Mouse (Mus musculus) spleen, postnatal 10 days (tissue): ENCODE results near the gene Deaf1.
A peak's percentile ranks its signal among the peaks of the same experiment; 100 is the strongest.

Experiments
- DNase-seq, 2 experiments: peaks; one replicate each; pipeline ENCODE4 v3.0.0; 2021 to 2022; ENCODE audit warnings: low spot score in 2 of 2

The Deaf1 gene

DNA sequence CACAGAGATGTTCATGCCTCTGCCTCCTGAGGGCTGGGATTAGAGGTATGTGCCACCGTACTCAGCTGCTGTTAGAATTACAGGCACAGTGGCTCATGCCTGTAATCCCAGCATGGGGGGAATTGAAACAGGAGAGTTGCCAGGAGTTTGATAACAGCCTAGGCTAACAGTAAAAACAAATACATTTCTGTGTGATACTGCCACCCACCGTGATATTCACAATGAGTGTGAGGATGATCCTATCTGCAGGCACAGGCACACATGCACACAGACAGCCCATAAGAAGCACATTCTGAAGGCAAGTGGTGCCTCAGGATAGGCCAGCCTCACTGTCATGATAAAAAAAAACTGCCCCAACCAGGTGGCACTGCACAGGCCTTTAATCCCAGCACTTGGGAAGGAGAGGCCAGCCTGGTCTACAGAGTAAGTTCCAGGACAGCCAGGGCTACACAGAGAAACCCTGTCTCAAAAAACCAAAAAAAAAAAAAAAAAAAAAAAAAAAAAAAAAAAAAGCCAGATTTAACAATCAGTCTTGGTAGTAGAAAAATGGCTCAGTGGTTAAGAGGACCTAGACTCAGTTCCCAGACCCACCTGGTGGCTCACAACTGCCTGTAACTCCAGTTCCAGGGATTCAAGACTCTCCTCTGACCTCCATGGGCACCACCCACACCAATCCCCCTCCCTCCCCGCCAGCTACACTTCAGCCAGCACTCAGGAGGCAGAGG lies 29.4 kb downstream of the Deaf1 start:
- no peak for DNase-seq

DNA sequence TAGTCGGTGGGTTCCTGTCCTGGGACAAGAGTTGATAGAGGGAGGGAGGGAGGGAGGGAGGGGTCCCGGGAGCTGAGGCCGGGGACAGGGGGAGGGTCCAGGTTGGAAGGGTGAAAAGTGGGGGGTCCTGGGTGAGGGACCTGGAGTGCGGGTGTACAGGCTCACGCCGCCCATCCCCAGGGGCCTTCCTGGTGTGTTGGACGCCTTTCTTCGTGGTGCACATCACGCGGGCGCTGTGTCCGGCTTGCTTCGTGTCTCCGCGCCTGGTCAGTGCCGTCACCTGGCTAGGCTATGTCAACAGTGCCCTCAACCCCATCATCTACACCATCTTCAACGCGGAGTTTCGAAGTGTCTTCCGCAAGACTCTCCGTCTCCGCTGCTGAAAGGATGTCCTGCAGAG lies 33.0 kb downstream of the Deaf1 start:
- DNase-seq, result no peak

DNA sequence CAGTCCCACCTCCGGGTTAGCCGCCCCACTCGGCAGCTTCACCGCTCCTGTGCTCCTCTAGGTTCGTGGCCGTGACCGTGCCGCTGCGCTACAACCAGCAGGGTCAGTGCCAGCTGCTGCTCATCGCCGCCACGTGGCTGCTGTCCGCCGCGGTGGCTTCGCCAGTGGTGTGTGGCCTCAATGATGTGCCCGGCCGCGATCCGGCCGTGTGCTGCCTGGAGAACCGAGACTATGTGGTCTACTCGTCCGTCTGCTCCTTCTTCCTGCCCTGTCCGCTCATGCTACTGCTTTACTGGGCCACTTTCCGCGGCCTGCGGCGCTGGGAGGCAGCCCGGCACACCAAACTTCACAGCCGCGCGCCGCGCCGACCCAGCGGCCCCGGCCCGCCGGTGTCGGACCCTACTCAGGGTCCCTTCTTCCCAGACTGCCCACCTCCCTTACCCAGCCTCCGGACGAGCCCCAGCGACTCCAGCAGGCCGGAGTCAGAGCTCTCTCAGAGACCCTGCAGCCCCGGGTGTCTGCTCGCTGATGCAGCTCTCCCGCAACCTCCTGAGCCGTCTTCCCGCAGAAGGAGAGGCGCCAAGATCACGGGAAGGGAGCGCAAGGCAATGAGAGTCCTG lies 33.5 kb downstream of the Deaf1 start:
- DNase-seq, result no peak

DNA sequence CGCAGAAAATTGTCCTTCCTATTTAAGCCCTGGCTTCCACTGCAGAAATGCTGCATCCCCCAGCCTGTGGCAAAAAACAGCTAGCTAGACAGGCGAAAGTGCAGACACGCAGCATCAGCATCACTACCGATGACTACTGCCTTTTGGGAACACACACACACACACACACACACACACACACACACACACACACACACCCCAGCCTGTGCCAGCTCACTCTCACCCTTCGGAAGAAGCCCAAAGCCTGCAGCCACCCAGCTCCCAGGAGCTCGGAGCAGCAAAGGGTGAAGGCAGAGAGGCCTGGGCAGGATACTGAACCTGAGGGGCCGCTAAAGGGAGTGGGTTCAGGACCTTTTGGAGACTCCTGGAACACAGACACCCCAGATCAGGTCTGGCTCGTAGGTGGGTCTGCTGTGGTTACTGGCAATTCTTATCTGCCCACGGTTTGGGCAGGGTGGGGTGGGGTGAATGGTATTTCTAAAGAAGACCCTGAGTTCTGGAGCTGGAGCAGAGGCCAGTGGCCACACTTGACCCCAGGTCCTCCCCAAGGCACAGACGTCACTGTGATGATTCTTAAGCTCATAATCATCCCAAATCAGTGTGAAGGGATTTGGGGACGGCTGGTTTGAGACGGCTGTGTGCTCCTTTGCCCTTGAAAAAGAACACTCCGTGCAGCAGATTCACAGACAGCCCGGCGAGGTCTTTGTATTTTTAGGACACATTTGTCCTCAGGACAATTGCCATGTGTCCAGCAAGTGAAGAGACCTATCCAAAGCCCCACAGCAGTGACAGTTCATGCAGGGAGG lies 34.7 kb downstream of the Deaf1 start:
- no peak for DNase-seq

DNA sequence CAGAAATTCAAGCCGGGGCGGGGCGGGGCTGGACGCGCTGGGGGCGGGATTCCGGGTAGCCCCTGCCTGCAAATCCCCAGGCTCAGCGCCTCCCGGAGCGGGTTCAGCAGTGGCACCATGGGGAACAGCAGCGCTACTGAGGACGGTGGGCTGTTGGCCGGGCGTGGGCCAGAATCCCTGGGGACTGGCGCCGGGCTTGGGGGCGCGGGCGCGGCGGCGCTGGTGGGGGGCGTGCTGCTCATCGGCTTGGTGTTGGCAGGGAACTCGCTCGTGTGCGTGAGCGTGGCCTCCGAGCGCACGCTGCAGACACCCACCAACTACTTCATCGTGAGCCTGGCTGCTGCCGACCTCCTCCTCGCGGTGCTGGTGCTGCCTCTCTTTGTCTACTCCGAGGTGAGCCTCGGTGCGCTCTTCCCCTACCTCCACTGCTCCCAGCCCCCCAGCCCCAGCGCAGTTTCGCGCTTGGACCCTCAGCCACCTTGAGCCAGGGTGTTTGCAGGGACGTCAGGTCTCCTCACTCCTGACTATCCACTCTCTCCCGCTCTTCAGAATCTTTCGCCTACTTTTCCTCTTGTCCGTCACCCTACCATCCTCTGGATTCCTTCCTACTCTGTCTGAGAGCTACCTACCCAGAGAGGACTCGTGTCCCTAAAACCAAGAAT lies 35.4 kb downstream of the Deaf1 start, which contains the start of gene Drd4:
TSS of gene Drd4 (plus strand) at position 86 of the 662 bp plus-strand sequence.
- DNase-seq, result no peak

DNA sequence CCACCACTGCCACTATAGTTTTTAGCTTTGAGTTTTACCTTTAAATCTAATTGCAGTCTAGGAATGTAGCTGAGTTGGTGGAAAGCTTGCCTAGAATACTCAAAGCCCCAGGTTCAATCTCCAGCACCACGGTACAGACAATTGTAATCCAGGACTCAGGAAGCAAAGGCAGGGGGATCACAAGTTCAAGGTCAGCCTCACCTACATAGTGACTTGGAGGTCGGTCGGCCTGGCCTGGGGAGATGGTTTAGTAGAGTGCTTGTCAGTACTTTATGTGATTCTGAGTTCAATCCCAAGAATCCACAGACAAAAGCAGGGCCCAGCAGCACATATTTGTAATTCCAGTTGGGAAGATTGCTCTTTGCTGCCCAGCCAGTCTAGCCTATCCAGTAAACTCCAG lies 39.4 kb downstream of the Deaf1 start:
- no peak for DNase-seq

DNA sequence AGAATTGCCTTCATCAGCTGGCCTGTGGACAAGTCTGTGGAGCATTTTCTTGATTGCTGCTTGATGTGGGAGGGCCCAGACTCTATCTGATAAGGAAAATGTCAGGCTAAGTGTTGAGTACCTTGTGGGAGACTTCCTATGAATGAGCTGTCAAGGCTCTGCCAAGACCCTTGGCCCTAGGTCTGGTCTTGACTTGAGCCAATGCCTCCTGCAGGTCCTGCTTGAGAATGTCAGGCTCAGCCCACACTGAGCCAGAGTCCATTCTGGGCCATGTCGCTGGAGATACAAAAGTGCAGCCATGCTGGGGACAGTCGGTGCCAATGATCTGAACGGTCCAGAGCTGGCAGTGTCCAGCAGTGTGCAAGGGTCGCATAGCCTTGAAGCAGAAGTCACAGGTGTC lies 44.7 kb downstream of the Deaf1 start:
- DNase-seq, result peak in 1 of 2 experiments; percentile 10

DNA sequence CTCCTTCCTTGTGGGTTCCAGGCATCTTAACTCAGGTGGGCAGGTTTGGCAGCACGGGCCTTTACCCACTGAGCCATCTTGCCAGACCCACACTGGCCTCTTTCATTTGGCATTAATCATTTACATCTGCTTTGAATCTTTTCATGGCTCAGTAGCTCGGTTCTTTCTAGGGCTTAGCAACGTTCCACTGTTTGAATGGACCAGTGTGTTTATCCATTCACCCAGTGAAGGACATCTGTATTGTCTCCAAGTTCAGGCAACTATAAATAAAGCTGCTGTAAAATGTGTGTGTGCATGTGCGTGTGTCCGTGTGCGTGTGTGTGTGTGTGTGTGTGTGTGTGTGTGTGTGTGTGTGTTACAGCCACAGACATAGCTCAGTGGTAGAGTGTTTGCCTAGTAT lies 46.0 kb downstream of the Deaf1 start:
- DNase-seq, result no peak

DNA sequence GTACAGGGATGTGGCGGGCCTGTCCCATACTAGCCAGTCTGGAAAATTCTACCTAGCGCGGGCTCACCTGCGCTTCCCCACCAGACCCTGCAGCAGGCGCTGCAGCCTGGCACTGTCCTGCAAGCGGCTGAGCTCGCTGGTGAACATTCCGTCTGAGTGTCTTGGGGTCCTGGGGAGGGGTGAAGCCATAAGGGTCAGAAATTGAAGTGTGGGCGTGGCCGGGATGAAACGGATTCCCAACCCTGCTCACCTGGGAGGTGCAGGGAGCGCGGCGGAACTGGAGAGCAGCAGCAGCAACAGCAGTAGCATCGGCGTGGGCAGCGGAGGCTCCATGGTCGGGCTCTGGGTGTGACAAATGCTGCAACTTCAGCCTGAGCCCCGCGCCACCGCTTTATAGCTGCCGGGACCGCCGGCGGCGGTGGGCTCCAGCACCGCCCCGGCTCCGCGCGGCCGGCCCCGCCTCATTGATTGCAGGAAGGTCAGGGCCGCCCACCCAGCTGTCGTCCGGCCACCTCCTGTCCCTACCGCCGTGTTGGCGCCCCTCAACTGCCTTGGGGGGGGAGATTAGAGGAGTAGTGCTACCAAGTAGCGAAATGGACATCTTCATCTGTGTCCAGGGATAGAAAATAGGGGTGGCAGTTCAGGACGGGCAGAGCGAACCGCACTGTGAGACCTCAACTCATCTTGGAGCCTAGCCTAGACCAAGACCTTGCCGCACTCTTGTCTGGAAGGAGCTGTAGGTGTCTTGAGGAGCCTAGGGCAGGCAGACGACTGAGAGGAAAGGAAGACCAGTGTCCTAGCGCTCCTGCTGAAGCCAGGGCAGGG lies 48.5 kb downstream of the Deaf1 start, which contains the start of gene Sct:
TSS of gene Sct (minus strand) at position 368 of the 825 bp plus-strand sequence.
- DNase-seq, result peak in 1 of 2 experiments; percentile 28

DNA sequence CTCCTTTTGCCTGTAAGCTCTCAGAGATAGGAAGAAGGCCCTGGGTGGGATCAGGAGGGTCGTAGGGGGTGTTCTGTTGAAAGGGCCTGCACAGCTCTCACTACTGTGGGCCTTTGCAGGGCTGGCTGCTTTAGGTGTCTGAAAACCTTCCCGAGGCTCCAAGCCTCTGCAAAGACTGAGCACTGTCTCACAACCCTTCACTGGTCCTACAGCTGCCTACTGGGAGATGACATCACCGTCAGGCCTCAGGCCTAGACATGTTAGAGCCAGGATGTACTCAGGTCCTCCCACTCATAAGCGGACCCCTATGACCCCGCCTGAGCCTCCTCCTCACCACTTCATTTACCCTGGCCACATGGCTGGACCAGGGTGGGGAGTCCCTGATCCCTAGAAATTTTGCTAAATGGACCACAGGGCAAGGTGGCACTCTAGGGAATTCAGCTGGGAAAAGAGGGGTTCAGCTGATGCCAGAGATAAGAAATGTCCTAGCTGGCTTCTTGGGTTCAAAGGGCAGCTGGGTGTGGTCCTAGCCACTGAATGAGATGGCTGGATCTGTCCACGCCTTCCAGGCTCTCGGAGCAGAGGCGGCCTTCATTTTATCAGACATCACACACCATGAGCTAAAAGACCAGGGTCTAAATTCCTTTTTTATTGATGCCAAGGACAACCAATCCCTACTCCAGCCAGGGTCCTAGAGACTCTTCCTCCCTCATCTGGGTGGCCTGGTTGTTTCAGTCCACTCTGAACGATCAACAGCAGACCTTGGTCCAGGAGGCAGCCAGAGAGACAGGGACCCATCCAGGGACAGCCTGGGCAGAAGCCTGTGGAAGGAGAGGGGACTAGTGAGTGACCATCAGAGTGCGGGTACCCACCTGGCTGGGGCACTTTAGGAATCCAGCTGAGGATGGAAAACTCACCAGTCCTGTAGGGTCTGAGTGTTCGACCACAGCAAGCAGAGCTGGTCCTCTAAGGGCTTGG lies 49.5 kb downstream of the Deaf1 start:
- peak in 1 of 2 experiments; percentile 12 for DNase-seq

DNA sequence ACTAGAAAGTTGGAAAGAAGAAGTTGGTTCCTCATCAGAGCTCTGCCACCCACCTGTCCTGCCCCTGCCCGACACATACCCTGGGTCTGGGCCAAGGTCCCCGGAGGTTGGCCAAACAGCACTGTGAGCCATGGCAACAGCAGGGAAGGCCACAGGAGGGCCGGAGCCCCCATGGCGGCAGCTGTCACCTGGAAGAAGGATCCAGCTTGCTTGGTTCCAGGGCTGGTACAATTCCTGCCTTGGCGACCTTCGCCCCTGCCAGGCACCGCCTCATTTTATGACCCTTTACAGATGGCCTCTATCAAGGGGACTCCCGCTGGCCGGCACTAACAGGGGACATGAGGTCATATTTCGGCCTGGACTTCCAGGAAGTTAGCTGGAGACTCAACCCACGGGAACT lies 50.9 kb downstream of the Deaf1 start, which contains the start of gene Cdhr5:
TSS of gene Cdhr5 (minus strand) at position 241 of the 400 bp plus-strand sequence.
- DNase-seq, result peak in 1 of 2 experiments; percentile 33

DNA sequence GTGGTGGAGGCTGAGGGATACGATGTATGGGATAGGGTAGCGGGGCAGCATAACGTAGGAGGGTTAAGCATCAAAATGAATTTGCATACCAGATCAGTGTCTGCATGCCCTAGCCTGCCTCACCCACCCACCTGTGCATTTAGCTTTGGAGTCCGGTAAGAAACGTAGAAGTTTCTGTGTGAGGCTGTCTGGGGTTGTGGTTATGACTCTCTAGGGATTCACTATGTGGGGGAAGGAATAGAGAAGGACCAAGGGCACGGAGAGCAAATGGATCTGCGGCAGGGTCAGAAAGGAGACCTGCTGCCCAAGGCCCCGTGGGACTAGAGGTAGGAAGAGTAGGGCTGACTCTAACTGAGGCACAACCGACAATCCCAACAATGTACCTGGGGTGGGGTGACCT lies 52.1 kb downstream of the Deaf1 start:
- peak in 1 of 2 experiments; percentile 10 for DNase-seq

DNA sequence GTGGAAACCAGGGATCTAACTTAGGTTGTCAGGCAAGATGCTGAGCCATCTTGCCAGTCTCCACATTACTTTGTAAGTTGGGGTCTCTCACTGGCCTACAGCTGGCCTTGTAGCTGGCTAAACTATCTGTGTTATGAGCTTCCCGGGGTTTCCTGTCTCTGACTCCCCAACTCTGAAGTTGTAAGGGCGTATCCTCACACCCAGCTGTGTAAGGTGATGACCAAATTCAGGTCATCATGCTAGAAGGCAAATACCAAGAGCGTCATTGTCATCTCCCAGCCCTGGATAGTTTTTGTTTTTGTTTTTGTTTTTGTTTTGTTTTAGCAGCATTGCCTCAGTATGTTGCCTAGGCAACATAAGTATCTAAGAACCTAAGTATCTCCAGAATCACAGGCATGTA lies 56.9 kb downstream of the Deaf1 start:
- no peak for DNase-seq

DNA sequence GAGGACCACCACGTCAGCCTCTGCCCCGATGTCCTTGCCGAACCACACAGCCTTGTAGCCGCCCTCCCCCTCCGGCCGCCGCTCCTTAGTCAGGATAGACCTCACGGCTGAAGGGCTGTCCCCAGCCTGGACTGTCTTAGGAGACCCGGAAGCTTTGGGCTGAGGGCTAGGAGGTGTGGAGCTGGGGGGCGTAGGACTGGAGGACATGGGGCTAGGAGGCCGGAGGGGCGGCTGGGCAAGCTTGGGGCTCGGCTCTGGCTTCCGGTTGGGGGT lies 58.3 kb downstream of the Deaf1 start:
- DNase-seq, result no peak

DNA sequence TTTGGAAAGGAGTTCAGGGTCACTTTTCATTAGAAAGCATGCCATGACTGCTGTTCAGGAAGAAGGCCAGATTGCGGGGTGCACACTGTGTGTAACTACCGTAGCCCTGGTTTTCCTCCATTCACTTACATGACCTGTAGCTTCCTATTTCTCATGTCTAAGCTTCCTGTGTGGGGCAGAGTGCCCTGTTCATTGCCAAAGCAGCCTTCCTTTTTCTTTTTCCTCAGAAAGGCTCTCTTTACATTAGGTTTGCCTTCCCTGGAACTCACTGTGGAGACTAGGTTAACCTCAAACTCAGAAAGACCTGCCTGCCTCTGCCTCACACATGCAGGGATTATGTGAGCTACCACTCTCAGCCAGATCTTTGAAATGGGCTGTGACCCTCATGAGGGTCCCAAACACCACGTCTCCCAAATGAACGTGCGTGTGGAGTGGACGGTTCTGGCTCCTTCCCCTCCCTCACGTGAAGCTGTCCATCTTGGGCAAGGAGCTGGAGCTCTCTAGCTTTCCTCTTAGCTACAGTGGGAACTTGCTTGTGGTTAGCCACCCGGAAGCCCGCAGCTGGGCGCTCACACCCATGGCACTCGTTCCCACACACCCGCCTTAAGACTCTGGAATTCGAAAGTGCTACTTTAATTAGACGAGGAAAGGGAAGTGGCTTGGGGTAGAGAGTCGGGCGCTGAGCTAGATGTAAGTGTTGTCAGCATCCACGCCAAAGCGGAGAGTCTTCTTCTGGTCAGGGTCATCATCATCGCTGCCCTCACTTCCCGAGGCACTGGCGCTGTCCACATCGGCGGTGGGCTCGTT lies 58.8 kb downstream of the Deaf1 start:
- no peak for DNase-seq

DNA sequence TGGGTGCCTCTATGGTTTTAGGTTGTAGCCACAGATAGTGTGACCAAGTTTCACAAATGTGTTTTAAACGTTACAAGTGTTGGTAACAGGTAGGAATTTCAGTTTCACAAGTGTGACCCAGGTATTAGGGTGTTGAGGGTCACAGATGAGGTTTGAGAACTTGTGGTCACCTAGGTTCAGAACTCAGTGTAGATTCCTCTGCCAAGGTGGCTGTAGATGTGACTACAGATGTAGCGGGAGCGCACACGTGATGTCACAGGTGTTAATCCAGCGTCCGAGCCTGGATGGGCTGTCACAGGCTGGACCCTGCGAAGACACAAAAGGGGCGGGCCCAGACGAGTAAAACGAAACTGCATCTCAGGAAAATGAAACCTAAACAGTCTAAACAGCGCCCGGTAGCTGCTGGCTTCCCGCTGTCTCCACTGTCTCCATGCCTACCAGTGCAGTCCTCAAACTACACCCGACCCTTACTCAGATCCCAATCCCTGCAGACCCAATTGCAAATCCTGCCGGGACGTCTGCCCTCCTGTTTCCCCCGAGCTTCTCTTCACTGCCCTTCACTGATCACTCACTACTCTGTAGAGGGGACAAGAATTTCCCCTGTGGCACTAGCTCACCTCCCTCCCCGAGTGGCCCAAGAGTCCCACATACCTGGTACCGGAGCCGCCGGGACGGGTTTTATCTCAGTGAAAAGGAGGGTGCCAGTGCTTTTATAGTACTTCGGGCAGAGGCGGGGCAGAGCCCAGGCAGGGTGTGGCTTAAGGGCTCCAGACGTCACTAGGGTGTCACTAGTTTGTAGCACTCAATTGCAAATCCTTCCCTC lies 61.5 kb downstream of the Deaf1 start, which contains the start of gene Irf7:
TSS of gene Irf7 (minus strand) at position 743 of the 823 bp plus-strand sequence.
- peak; percentile 69 to 82 for DNase-seq

DNA sequence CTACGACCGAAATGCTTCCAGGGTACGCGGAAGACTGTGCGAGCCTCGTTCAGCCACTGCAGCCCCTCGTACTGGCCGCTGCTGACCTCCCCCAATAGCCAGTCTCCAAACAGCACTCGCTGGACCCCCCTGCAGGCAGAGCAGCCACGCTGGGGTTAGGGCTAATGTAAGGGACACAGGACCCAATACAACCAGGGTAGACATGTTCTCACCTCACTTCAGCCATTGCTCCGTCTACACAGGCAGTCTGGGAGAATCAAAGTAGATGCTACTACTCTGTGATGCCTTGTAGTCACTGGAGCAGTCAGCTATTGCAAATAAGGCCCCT lies 62.1 kb downstream of the Deaf1 start:
- DNase-seq, result peak in 1 of 2 experiments; percentile 45

DNA sequence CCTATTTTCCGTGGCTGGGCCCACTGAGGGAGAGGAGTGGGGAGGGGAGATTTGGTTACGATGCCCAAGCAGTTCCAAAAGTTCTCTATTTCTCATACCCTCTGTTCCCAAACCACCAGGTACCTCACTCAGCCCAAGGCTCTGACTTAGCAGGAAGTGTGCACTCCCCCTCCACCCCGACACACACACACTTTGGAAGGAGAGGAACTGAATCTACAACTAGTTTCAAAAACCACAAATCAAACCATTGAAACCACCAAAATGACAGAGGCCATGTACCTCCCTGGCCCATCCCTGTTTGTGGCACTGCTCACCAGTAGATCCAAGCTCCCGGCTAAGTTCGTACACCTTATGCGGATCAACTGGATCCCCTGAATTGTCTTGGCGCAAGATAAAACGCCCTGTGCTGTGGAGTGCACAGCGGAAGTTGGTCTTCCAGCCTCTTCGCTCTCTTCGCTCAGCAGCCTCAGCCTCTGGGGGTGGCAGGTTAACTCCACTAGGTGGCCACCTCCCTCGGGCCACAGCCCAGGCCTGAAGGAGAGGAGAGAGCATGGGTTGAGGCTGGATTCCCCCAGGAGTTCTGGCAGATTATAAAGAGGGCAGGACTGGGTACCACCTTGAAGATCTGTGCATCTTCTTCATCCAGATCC lies 62.6 kb downstream of the Deaf1 start:
- DNase-seq, result peak; percentile 50 to 71
